Mouse (Mus musculus) intestine, postnatal 0 days (tissue): ENCODE results near the gene Klra4. TPM values are rescaled to one million over a fixed set of nuclear protein-coding genes. Genes with fewer than 3 reads are reported as not detected.

Experiments
- ATAC-seq: fragments of 200-750 bp; cut with Nextera tagmentation; 2 replicates; pipeline ENCODE4 v1.8.0; 2017; ENCODE audit warnings: mild to moderate bottlenecking, moderate TSS enrichment, moderate library complexity
- H3K27ac ChIP-seq: fragments of 300-500 bp; sonication (generic); 2 replicates; pipeline ENCODE4 v1.5.1; 2014; ENCODE audit warnings: mild to moderate bottlenecking, low read depth, low read length, moderate library complexity
- H3K27me3 ChIP-seq: fragments of 300-500 bp; sonication (generic); replicated peaks from 2 replicates; pipeline ENCODE4 v1.6.1; 2014; ENCODE audit warnings: low read length, mixed read lengths; ENCODE audit not compliant: control insufficient read depth, insufficient read depth
- H3K36me3 ChIP-seq: fragments of 300-500 bp; sonication (generic); 2 replicates; pipeline ENCODE4 v1.6.1; 2014; ENCODE audit warnings: mild to moderate bottlenecking, moderate library complexity; ENCODE audit not compliant: control insufficient read depth, insufficient read depth
- H3K4me1 ChIP-seq: fragments of 300-500 bp; sonication (generic); replicated peaks from 2 replicates; pipeline ENCODE4 v1.6.1; 2014; ENCODE audit warnings: antibody characterized with exemption, low read length, mixed read lengths; ENCODE audit not compliant: control insufficient read depth, insufficient read depth
- H3K4me2 ChIP-seq: fragments of 300-500 bp; sonication (generic); replicated peaks from 2 replicates; pipeline ENCODE4 v1.6.1; 2014; ENCODE audit warnings: low read depth, mild to moderate bottlenecking, moderate library complexity
- H3K4me3 ChIP-seq: fragments of 300-500 bp; sonication (generic); 2 replicates; pipeline ENCODE4 v1.5.1; 2014; ENCODE audit warnings: low read depth, low read length
- H3K9ac ChIP-seq: fragments of 300-500 bp; sonication (generic); 2 replicates; pipeline ENCODE4 v1.6.1; 2014; ENCODE audit warnings: mild to moderate bottlenecking, low read depth, low read length
- H3K9me3 ChIP-seq: fragments of 300-500 bp; sonication (generic); 2 replicates; pipeline ENCODE4 v1.6.1; 2016; ENCODE audit warnings: mixed run types; ENCODE audit not compliant: control insufficient read depth
- CTCF ChIP-seq: sonication (generic); IDR thresholded peaks from 2 replicates; pipeline ENCODE4 v1.5.1; 2016; ENCODE audit warnings: low read depth, mild to moderate bottlenecking, control low read depth, antibody characterized with exemption, moderate library complexity
- WGBS: fragments of 180-500 bp; shearing (Covaris S2); extraction: QIAGEN DNeasy Blood & Tissue Kit; methylation state at CpG from one replicate; pipeline ENCODE4 v1.1.7; 2014; 5-methylcytosine and 5-hydroxymethylcytosine counted together
- polyA plus RNA-seq: library from polyadenylated mRNA; unstranded; fragments of >200 nt; fragmentation: Nextera tagmentation; extraction: Ambion mirVana; gene quantifications from 2 replicates; pipeline ENCODE4 v1.2.1, GENCODE M21; 2015

Gene Klra4
- polyA plus RNA-seq, 1 experiment from 2014 or later = not detected

GRCm38 (mm10) chr6:130026854-130027253 lies 40.2 kb downstream of the Klra4 start, which contains the start of gene Klra6:
Gene Klra6 (minus strand): TSS chr6:130026954.
- Histone ChIP-seq H3K4me2 (no peak within 1 kb of the TSS), H3K4me3 (no peak within 1 kb of the TSS), H3K27ac (no peak within 1 kb of the TSS), H3K27me3 (no peaks in the 10 kb centered on the region), H3K4me1 (no peaks in the 10 kb centered on the region), H3K36me3 (no peaks in the 10 kb centered on the region), H3K9ac (no peak within 1 kb of the TSS), H3K9me3 (no peaks in the 10 kb centered on the region)
- WGBS = 75% methylated on average over 4 of the region's 4 CpGs
- ATAC-seq = no peak
- no peak for TF ChIP-seq CTCF

Other genes starting within 250 kb of the Klra4 start
- not detected in 2 replicates for gene Gm17631, start 204.6 kb downstream of the Klra4 start, polyA plus RNA-seq
- not detected in 2 replicates for gene Klra17, start 190.6 kb downstream of the Klra4 start, polyA plus RNA-seq
- gene Klra5, start 149.6 kb downstream of the Klra4 start, polyA plus RNA-seq = 0.48 TPM in 1 of 2 replicates, not detected in the other
- gene Klra6, start 40.3 kb downstream of the Klra4 start, polyA plus RNA-seq = not detected in 2 replicates
- gene Klra8, start 62.6 kb upstream of the Klra4 start, polyA plus RNA-seq = not detected in 2 replicates
- not detected in 2 replicates for gene Klra9, start 125.8 kb upstream of the Klra4 start, polyA plus RNA-seq
- gene Klra7, start 166.1 kb upstream of the Klra4 start, polyA plus RNA-seq = not detected in 2 replicates
- gene Klra10, start 214.7 kb upstream of the Klra4 start, polyA plus RNA-seq = not detected in 2 replicates